Mouse (Mus musculus): ENCODE data around the gene Pacrg.

Gene Pacrg

DNA sequence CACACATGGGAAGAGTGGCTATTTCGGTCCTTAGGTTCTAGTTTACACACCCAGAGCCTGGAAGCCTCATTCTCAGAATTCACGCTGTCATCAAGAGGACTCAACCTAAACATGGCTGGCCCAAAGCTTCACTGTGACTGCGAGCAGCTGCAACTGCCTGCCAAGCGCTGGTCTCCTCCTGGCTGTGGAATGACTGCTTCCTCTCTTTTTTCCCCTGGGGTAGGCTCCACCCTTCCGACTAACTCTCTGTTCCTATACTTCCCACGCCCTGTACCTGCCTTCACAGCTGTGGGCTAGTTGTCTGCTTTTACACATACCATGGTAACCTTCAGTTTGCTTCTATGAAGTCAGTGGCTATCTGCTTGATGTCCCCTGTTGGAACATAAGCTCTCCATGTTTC, 453.6 kb downstream of the Pacrg start:
- in situ Hi-C loops (cut with MboI; ENCODE audit: low sequenced_read_pairs) = no loop called here

- in situ Hi-C loops (cut with MboI; ENCODE audit: low sequenced_read_pairs) = no loop called here
These were observed 456.7 kb downstream of the Pacrg start for GRCm38 (mm10) chr17:10383406-10383805.

- in situ Hi-C loops (cut with MboI; ENCODE audit: low sequenced_read_pairs) = no loop called here
These were observed 461.5 kb downstream of the Pacrg start for GRCm38 (mm10) chr17:10378467-10379175.

GRCm38 (mm10) chr17:10377606-10378005, 462.5 kb downstream of the Pacrg start:
- in situ Hi-C loops (cut with MboI; ENCODE audit: low sequenced_read_pairs) = no loop called here

- in situ Hi-C loops (cut with MboI; ENCODE audit: low sequenced_read_pairs) = no loop called here
These were observed 465.8 kb downstream of the Pacrg start for GRCm38 (mm10) chr17:10374316-10374715.

- in situ Hi-C loops (cut with MboI; ENCODE audit: low sequenced_read_pairs) = no loop called here
These were observed 466.4 kb downstream of the Pacrg start for GRCm38 (mm10) chr17:10373727-10374126.

DNA sequence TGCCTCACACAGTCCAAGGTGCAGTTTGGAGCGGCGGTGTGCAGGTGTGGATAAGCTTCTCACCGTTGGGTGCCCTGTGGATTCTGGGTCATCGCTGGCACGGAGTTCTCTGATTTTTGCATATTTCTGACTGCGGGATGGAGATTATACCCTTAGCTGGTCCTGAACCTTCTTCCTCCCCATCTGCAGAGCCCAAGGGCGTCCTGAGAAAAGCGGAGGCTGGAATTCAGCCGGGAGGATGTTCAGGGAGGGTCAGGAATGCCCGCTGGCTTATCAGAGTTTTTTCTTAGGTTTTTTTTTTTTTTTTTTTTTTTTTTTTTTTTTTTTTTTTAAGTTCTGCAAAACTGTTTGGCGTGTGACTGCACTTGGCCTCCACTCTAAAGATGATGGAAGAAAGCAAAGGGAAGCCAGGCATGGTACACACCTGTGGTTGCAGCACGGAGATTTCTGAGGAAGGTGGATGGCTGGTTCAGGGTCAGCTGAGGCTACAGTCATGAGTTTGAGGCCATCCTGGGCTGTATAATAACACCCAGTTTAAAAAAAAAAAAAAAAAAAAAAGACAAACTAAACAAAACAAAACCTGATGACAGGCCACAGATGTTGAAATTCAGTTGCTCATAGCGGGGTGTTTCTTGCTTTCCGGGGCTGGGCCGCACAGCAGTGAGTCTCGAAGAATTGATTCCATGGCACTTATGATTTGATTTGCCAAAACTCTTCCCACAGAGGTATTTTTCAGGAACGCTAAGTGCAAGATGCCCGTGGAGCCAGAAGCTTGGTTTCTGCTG, 467.9 kb downstream of the Pacrg start:
- in situ Hi-C loops (cut with MboI; ENCODE audit: low sequenced_read_pairs) = no loop called here

GRCm38 (mm10) chr17:10371472-10371871, 468.6 kb downstream of the Pacrg start:
- in situ Hi-C loops (cut with MboI; ENCODE audit: low sequenced_read_pairs) = no loop called here

DNA sequence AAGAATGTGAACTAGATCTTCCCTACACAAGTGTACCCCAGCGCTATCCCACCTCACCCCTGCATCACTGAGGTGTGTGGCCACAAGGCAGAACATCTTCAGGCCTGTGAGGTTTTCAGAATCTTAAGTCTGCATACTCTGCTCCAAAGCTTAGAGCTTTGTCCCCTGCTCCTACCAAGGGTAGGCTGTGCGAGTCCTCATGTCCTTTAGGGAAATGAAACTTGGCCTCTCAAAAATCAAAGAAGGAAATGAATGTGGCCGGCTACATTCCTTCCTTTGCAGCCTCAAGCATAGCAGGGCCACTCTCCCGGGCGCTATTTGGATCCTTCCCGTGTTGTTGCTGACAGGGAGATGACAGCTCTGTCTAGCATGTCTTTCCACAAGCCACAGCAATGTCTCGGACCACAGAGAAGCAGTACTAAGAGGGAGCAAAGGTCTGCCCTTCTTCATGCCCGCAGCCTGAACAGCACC, 469.4 kb downstream of the Pacrg start:
- in situ Hi-C loops (cut with MboI; ENCODE audit: low sequenced_read_pairs) = no loop called here

DNA sequence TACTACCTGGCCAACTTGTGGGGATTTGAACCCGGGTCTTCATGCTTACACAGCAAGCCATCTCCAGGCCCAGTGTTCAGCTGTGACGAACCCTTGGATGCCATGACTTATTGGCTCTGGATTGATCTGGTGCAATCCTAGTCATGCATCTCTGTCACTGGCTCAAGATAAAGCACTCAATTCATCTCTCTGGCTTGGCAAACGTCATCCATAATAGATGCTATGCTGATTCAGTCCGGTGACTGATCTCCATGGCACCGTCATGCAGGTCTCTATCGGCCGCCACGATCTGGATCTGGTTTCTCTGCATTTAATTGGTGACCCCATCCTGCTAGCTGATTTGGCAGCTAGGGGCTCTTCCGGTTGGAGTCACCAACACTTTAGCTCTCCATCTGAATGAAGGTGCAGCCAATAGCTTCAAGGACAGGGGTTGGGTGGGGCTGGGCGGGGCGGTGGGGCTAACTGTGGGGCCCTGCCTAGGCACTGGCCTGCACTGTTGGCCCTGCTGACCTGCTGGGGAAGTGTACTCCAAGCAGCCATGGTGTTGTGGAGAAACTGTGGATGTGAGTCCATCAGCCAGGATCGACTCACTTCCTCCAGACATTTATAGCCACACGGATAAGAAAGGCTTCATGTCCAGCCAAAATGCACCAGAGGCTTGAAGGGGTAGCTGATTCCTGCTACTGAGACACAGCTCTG, 470.0 kb downstream of the Pacrg start:
- in situ Hi-C loops (cut with MboI; ENCODE audit: low sequenced_read_pairs) = no loop called here

GRCm38 (mm10) chr17:10367044-10367443, 473.1 kb downstream of the Pacrg start:
- in situ Hi-C loops (cut with MboI; ENCODE audit: low sequenced_read_pairs) = no loop called here

- in situ Hi-C loops (cut with MboI; ENCODE audit: low sequenced_read_pairs) = no loop called here
These were observed 473.5 kb downstream of the Pacrg start for GRCm38 (mm10) chr17:10366577-10366976.

DNA sequence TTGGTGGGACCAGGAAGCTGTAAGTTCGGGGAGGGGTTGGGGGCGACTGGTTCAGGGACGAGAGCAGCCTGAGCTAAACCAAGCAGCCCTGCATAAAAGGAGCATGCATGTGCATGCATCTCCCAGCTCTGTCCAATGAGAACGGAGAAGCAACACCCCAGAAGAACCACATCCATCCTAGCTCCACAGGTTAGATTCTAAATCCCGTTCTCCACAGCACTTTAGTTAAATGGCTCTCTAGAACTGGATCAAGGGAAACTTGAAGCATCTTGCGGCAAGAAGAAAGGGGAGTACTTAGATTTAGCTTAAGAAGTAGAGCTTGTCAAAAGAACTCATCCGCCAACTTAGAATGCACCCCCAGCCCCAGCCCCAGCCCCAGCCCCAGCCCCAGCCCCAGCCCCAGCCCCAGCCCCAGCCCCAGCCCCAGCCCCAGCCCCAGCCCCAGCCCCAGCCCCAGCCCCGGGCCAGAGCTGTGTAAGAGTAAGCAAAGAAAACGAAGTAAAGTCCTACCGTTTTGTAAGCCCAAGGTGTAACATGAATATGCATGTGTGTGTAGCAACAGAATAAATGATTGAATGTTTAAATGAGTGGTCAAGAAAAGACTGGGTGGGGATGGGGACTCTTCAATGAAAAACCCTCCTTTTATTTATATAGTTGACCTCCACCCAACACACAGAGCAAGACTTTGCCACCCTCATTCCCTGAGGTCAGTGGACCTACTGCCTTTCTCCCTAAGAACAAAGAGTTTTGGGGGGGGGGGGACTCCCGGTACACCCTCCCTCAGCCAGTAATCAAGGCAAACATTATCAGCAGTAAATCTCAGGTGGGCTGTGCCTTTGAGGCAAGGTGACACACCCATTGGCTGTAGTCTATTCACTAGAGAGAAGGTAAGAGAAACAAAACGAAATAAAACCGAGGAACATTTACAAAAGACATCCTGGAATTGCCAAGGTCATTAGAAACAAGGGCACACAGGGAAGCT, 474.3 kb downstream of the Pacrg start:
- in situ Hi-C loops (cut with MboI; ENCODE audit: low sequenced_read_pairs) = no loop called here

DNA sequence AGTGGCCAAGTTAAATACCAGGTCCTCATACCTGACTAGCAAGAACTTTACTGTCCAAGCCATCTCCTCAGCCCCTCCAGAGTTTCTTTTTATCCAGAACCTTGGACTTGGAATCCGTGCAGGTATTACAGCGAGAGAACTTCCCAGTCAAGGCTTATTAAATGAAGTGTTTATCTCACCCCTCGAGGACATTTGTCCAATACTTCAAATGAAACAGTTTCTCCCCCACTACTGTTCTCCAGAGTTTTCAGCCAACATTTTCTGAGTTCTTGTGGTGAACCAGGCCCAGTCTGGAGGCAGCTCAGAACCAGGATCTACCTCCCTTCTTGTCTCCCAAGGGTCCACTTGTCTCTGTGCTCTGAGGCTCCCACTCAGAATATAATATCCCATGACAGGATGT, 477.0 kb downstream of the Pacrg start:
- in situ Hi-C loops (cut with MboI; ENCODE audit: low sequenced_read_pairs) = no loop called here

DNA sequence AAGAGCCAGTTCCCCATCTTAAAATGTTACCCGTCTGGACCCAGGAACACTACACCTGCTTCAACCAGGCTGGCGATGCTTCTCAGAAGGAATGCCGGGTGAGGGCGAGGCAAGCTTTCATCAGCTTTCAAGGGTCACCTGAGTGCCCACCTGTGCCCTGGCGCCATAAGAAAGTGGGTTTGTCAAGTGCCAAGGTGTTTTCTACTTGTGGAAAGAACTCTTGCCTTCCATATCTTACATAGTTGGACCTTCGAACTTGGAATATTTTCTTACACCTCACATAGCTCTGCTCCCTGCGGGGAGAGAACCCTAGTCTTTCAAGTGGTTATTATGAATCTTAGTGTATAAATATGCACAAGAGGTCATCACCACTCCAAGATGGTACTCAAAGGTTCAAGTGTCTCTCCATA, 478.2 kb downstream of the Pacrg start:
- in situ Hi-C loops (cut with MboI; ENCODE audit: low sequenced_read_pairs) = no loop called here

DNA sequence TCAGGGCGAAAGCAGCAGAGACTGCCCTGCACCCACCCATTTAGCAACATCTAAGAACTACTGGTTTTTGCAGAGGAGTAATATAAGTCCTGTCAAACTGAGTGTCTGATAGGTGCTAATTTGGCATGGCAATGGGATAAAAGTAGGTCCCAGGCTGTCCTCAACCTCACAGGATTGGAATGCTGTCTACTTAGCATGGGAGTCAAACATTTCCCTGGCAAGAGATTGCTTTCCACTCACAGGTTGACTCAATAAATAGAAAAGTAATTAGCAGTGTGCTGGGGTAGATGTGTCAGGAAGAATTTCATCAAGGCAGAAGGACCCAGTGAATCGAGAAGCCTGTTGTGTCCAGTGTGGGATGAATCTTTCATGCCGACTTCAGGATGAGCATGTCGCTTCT, 479.4 kb downstream of the Pacrg start:
- in situ Hi-C loops (cut with MboI; ENCODE audit: low sequenced_read_pairs) = no loop called here

DNA sequence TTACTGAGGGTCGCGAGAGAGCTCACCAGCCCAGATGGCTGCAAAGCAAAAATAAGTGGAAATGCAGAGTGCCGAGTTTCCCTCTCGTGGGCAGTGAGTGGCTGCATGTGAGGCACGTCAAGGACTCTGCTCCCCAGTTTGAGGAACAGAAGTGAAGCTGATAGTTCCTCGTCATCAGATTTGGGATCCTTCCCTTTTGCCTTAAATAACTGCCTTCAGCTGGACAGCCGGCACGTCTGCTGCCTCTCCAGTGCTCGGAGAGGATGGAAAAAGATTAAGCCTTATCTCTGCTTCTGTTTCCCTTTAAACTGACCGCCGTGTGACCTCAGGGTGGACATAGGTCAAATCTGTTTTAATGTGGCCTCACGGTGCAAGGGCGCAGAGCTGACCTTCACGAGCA, 480.6 kb downstream of the Pacrg start:
- in situ Hi-C loops (cut with MboI; ENCODE audit: low sequenced_read_pairs) = no loop called here

GRCm38 (mm10) chr17:10357348-10357747, 482.8 kb downstream of the Pacrg start:
- in situ Hi-C loops (cut with MboI; ENCODE audit: low sequenced_read_pairs) = no loop called here

DNA sequence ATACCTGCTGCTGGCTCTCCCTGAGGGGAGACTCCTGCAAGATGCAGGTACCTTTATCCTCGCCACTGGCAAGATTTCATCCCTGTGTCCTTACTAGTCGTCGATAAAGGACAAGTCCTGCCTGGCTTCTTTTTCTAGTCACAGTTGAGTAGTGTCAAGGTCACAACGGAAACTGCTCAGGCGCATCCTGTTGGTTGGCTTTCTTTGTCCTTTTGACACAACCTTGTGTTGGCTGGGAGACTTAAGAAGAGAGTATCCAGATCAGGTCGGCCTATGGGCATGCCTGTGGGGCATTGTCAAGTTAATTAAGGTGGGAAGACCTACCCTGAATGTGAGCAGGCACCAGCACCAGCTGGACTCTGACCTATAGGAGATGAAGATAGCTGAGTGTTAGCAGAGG, 483.8 kb downstream of the Pacrg start:
- in situ Hi-C loops (cut with MboI; ENCODE audit: low sequenced_read_pairs) = no loop called here

DNA sequence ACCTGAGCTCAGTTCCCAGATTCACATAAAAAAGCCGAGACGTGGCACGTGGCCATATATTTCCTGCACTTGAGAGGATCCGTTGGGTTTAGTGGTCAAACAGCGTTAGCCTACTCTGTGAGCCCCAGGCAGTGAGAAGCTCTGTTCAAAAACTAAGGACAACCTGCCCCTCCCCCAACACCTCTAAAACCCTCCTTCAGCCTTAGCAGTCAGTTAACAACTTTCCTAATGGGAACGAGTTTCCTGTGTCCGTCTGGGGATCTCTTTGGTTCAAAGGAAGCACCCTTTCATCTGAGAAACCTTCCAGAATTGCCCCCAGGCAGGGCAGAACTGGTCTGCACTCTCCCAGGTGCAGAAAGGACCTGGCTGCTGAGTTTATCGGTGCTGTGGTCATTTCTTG, 484.4 kb downstream of the Pacrg start:
- in situ Hi-C loops (cut with MboI; ENCODE audit: low sequenced_read_pairs) = no loop called here
